Comparison of ENCODE assay signal across 8 mouse cellular contexts in the genomic region with DNA sequence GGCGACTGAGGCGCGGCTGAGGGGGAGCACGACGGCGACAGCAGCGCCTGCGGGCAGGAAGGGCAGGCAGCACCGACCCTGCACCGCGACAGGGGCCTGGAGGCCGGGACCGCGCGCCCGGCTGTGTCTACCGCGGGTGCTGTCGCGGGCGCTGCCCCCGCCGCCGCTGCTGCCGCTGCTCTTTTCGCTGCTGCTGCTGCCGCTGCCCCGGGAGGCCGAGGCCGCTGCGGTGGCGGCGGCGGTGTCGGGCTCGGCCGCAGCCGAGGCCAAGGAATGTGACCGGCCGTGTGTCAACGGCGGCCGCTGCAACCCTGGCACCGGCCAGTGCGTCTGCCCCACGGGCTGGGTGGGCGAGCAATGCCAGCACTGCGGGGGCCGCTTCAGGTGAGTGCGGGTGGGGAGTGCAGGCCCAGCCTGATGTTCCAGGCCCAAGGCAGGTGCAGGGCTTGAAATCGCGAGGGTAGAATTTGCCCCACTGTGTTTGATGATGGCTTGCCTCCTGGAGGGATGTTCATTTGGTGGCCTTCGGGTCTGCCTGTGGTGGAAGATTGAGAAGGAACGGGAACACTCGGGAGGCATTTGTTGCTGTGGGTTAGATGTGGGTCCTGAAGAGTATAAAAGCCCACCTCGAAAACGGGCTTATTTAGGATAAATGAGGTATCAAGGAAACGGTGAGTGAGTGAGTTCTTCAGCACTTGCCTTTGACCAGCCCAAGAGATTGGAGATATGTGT. TPM values are rescaled to one million over a fixed set of nuclear protein-coding genes. Genes with fewer than 3 reads are reported as not detected.
DNase-seq lines count a peak whose midpoint lies in the region; ATAC-seq and TF ChIP-seq lines count a peak whose summit lies in the region.

No protein-coding gene starts in this region.

- H3K9me3 ChIP-seq in lung, embryonic 15.5 days = no peaks in the 10 kb centered on the region
- no peaks in the 10 kb centered on the region for H3K9me3 ChIP-seq in forebrain, embryonic 12.5 days
- no peaks in the 10 kb centered on the region for H3K9me3 ChIP-seq in hindbrain, embryonic 16.5 days (ENCODE audit: control insufficient read depth, low read length)
- H3K9me3 ChIP-seq in lung, embryonic 16.5 days (ENCODE audit: control insufficient read depth, low read length) = no peaks in the 10 kb centered on the region
- H3K9me3 ChIP-seq in stomach, embryonic 15.5 days = no peaks in the 10 kb centered on the region

- peak overlapping the region; percentile 88 for H3K9ac ChIP-seq in lung, embryonic 15.5 days
- H3K9ac ChIP-seq in forebrain, embryonic 12.5 days = peak overlapping the region; percentile 96
- H3K9ac ChIP-seq in hindbrain, embryonic 16.5 days (ENCODE audit: low read depth, low read length) = peak overlapping the region; percentile 95
- peak overlapping the region; percentile 92 for H3K9ac ChIP-seq in lung, embryonic 16.5 days (ENCODE audit: low read length)
- peak overlapping the region; percentile 97 for H3K9ac ChIP-seq in stomach, embryonic 15.5 days

- peak overlapping the region; percentile 76 for H3K4me2 ChIP-seq in lung, embryonic 15.5 days
- peak overlapping the region; percentile 92 for H3K4me2 ChIP-seq in forebrain, embryonic 12.5 days
- H3K4me2 ChIP-seq in hindbrain, embryonic 16.5 days (ENCODE audit: low read length) = peak overlapping the region; percentile 88
- H3K4me2 ChIP-seq in lung, embryonic 16.5 days (ENCODE audit: low read depth, low read length) = peak overlapping the region; percentile 77
- peak overlapping the region; percentile 80 for H3K4me2 ChIP-seq in stomach, embryonic 15.5 days

- peak overlapping the region; percentile 67 for H3K27ac ChIP-seq in lung, embryonic 15.5 days
- H3K27ac ChIP-seq in bone marrow, adult 2 months (ENCODE audit: control insufficient read depth, insufficient read depth, low read depth, low read length, poor library complexity) = peak overlapping the region; percentile 83
- peak overlapping the region; percentile 86 for H3K27ac ChIP-seq in forebrain, embryonic 12.5 days
- peak overlapping the region; percentile 90 for H3K27ac ChIP-seq in hindbrain, embryonic 16.5 days (ENCODE audit: low read depth, low read length)
- peak overlapping the region; percentile 50 for H3K27ac ChIP-seq in lung, embryonic 16.5 days (ENCODE audit: low read length)
- peak overlapping the region; percentile 78 for H3K27ac ChIP-seq in stomach, embryonic 15.5 days

- under 1% methylated on average over 40 of the region's 58 CpGs for WGBS in lung, embryonic 15.5 days
- under 1% methylated on average over 58 of the region's 58 CpGs for WGBS in bone marrow, adult 2 months
- WGBS in forebrain, embryonic 12.5 days = 1% methylated on average over 39 of the region's 58 CpGs
- WGBS in hindbrain, embryonic 16.5 days = under 1% methylated on average over 36 of the region's 58 CpGs
- WGBS in lung, embryonic 16.5 days = under 1% methylated on average over 40 of the region's 58 CpGs
- under 1% methylated on average over 55 of the region's 58 CpGs for WGBS in stomach, embryonic 15.5 days

- no peak for DNase-seq in lung, postnatal 14 days
- no peak for DNase-seq in urinary bladder, adult 2 months (ENCODE audit: low spot score)

- peaks cover 12% of the 10 kb centered on the region for H3K4me1 ChIP-seq in lung, embryonic 15.5 days
- no peaks in the 10 kb centered on the region; the same call in 1 of the 2 replicates for H3K4me1 ChIP-seq in bone marrow, adult 2 months (ENCODE audit: control insufficient read depth, insufficient read depth, low read length)
- H3K4me1 ChIP-seq in forebrain, embryonic 12.5 days = peaks cover 21% of the 10 kb centered on the region
- peaks cover 17% of the 10 kb centered on the region for H3K4me1 ChIP-seq in hindbrain, embryonic 16.5 days (ENCODE audit: control insufficient read depth, insufficient read depth, low read depth, low read length)
- H3K4me1 ChIP-seq in lung, embryonic 16.5 days (replicated peaks; ENCODE audit: control insufficient read depth, insufficient read depth, low read length) = peaks cover 10% of the 10 kb centered on the region
- H3K4me1 ChIP-seq in stomach, embryonic 15.5 days = peaks cover 5% of the 10 kb centered on the region; the same call in 1 of the 2 replicates

- H3K36me3 ChIP-seq in lung, embryonic 15.5 days = no peaks in the 10 kb centered on the region
- H3K36me3 ChIP-seq in forebrain, embryonic 12.5 days (replicated peaks) = no peaks in the 10 kb centered on the region
- H3K36me3 ChIP-seq in hindbrain, embryonic 16.5 days (ENCODE audit: control insufficient read depth, insufficient read depth, low read length) = no peaks in the 10 kb centered on the region
- no peaks in the 10 kb centered on the region for H3K36me3 ChIP-seq in lung, embryonic 16.5 days (ENCODE audit: control insufficient read depth, insufficient read depth, low read length)
- H3K36me3 ChIP-seq in stomach, embryonic 15.5 days = no peaks in the 10 kb centered on the region

- no peaks in the 10 kb centered on the region for H3K27me3 ChIP-seq in lung, embryonic 15.5 days
- H3K27me3 ChIP-seq in forebrain, embryonic 12.5 days = no peaks in the 10 kb centered on the region
- H3K27me3 ChIP-seq in hindbrain, embryonic 16.5 days (replicated peaks; ENCODE audit: control insufficient read depth, insufficient read depth, low read length) = no peaks in the 10 kb centered on the region
- no peaks in the 10 kb centered on the region for H3K27me3 ChIP-seq in lung, embryonic 16.5 days (ENCODE audit: control insufficient read depth, insufficient read depth, low read depth, low read length)
- H3K27me3 ChIP-seq in stomach, embryonic 15.5 days (replicated peaks) = no peaks in the 10 kb centered on the region

- no peak for TF ChIP-seq POLR2A in bone marrow, adult 2 months (IDR thresholded peaks at IDR 0.05; ENCODE audit: borderline replicate concordance, control insufficient read depth, low read depth, low read length)

- peak; percentile 60 for ATAC-seq in lung, embryonic 15.5 days (ENCODE audit: borderline replicate concordance, extremely low read depth, low FRiP score, low TSS enrichment)
- peak; percentile 50 for ATAC-seq in forebrain, embryonic 12.5 days (ENCODE audit: low FRiP score)
- ATAC-seq in hindbrain, embryonic 16.5 days = peak; percentile 31
- ATAC-seq in lung, embryonic 16.5 days (ENCODE audit: low read depth) = peak; percentile 42
- peak; percentile 19; the same call in 1 of the 2 replicates for ATAC-seq in stomach, embryonic 15.5 days (ENCODE audit: insufficient read depth, low FRiP score, low read depth)

- peak overlapping the region; percentile 100 for H3K4me3 ChIP-seq in lung, embryonic 15.5 days
- H3K4me3 ChIP-seq in bone marrow, adult 2 months (replicated peaks; ENCODE audit: control insufficient read depth, low read depth, low read length) = peak overlapping the region; percentile 99
- peak overlapping the region; percentile 99 for H3K4me3 ChIP-seq in forebrain, embryonic 12.5 days (replicated peaks)
- H3K4me3 ChIP-seq in hindbrain, embryonic 16.5 days (ENCODE audit: low read length) = peak overlapping the region; percentile 100
- peak overlapping the region; percentile 100 for H3K4me3 ChIP-seq in lung, embryonic 16.5 days (ENCODE audit: low read length)
- peak overlapping the region; percentile 99 for H3K4me3 ChIP-seq in stomach, embryonic 15.5 days (replicated peaks)

- TF ChIP-seq CTCF in bone marrow, adult 2 months (IDR thresholded peaks at IDR 0.05; ENCODE audit: control insufficient read depth, insufficient read depth, low read length) = no peak

RNA-seq across cellular contexts. Expression of a gene that starts 0.5 kb away (rescaled TPM):
- 5.4 and 5.5 TPM in 2 replicates for polyA plus RNA-seq in lung, embryonic 15.5 days (2015; fragmentation: Nextera tagmentation; extraction: Ambion mirVana)
- 4.4 and 6.2 TPM in 2 replicates for polyA plus RNA-seq in bone marrow, adult 2 months (2011; ENCODE audit: insufficient read depth, insufficient read length, low replicate concordance, missing spikeins)
- 11.8 and 11.9 TPM in 2 replicates for polyA plus RNA-seq in forebrain, embryonic 12.5 days (2016; fragmentation: Nextera tagmentation; extraction: Ambion mirVana)
- polyA plus RNA-seq in hindbrain, embryonic 16.5 days (2015; fragmentation: Nextera tagmentation; extraction: Ambion mirVana) = 12.0 and 13.1 TPM in 2 replicates
- polyA plus RNA-seq in lung, embryonic 16.5 days (2015; fragmentation: Nextera tagmentation; extraction: Ambion mirVana) = 5.0 and 5.8 TPM in 2 replicates
- polyA plus RNA-seq in stomach, embryonic 15.5 days (2015; fragmentation: Nextera tagmentation; extraction: Ambion mirVana) = 5.1 and 6.1 TPM in 2 replicates
- 94.2 and 104 TPM in 2 replicates for polyA plus RNA-seq in urinary bladder, adult 2 months (2012; rRNA removed)

RNA-seq across cellular contexts. Expression of a gene that starts 0.5 kb away (rescaled TPM):
- polyA plus RNA-seq in lung, embryonic 15.5 days (2015; fragmentation: Nextera tagmentation; extraction: Ambion mirVana) = 26.2 and 29.0 TPM in 2 replicates
- polyA plus RNA-seq in bone marrow, adult 2 months (2011; ENCODE audit: insufficient read depth, insufficient read length, low replicate concordance, missing spikeins) = 12.9 and 26.6 TPM in 2 replicates
- 78.6 and 79.5 TPM in 2 replicates for polyA plus RNA-seq in forebrain, embryonic 12.5 days (2016; fragmentation: Nextera tagmentation; extraction: Ambion mirVana)
- 78.7 and 92.5 TPM in 2 replicates for polyA plus RNA-seq in hindbrain, embryonic 16.5 days (2015; fragmentation: Nextera tagmentation; extraction: Ambion mirVana)
- polyA plus RNA-seq in lung, embryonic 16.5 days (2015; fragmentation: Nextera tagmentation; extraction: Ambion mirVana) = 29.3 and 30.8 TPM in 2 replicates
- 29.8 and 31.9 TPM in 2 replicates for polyA plus RNA-seq in stomach, embryonic 15.5 days (2015; fragmentation: Nextera tagmentation; extraction: Ambion mirVana)
- polyA plus RNA-seq in urinary bladder, adult 2 months (2012; rRNA removed) = 46.6 and 46.9 TPM in 2 replicates
